Mouse (Mus musculus): ENCODE measurements around the gene Hormad2. TPM values are rescaled to one million over a fixed set of nuclear protein-coding genes. Genes with fewer than 3 reads are reported as not detected.

The Hormad2 gene
- not detected for total RNA-seq (2021)
- long read RNA-seq, result 0 reads

DNA sequence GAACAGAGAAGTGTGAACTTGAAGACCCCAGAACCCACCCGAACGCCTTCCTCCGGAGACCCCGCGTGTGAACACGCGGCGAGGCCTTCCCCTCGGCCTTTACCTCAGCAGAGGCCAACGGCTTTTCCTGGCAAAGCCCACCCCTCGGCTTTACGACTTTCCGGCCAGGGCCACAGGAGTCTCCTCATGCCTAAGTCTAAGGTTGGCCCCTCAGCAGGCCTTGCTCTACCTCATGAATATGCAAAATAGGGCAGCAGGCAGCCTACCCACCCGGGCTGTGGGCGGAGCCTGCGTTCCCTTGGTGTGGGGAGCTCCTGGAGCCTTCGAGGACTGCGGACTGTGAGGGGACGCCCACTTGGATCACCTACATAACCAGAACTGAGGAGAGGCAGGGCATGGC is at the start of gene Hormad2:
Gene Hormad2 (minus strand): TSS at position 128 of the 400 bp plus-strand sequence.
- no peak for DNase-seq (ENCODE audit: low spot score in 2 of 2)

DNA sequence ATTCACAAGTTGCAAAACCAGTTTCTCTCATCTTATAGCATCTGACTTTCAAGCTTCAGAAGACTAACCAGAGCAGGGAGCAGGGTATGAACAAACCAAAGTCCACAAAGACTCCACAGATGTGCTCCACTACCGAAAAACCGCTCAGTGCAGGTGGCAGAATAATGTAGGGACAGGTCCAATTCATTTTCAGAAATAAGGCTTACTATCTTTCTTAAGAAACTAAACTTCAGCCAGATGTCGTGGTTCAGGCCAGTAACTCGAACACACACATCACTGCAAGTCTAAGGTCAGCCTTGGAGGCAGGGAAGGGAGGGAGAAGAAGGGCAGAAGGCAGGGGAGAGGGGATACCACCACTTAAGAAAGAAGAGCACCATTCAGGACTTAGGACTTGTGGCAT is 48.3 kb upstream of the Hormad2 start:
- DNase-seq (ENCODE audit: low spot score in 2 of 2), result no peak

DNA sequence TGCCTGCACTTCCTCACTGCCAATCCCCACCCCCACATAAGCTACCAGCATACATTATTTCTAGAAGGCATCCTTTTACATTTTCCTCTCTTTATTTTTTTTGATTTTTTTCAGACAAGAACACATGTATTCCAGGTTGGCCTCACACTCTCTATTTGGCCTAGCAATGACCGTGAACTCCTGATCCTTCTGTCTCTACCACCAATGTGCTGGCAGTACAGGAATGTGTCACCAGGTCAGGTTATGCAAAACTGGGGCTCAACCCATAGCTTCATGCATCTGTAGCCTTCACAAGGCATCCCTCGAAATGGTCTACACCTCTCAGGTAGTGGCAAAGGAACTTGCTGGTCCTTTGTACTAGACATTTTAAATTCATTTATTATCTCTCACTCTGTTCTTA is 47.9 kb upstream of the Hormad2 start:
- DNase-seq (ENCODE audit: low spot score in 2 of 2), result no peak

DNA sequence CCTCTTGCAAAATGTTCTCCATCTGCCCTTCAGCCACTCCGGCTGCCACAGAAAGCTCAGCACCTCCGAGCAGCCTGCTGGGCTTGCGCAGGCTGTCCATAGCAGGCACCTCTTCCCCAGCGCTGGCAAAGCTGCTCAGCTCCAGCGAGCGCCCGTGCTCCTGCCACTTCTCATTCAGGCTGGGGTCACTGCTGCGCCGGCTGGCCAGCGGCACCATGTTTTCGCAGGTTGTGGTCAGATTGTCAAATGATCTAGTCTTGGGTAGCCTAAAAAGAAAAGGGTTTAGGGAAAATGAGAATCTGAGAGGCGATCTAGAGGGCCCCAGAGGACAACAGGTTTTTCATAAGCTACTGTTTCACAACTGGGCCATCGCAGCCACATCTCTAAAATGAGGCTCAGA is 47.5 kb upstream of the Hormad2 start:
- DNase-seq (ENCODE audit: low spot score in 2 of 2), result no peak

DNA sequence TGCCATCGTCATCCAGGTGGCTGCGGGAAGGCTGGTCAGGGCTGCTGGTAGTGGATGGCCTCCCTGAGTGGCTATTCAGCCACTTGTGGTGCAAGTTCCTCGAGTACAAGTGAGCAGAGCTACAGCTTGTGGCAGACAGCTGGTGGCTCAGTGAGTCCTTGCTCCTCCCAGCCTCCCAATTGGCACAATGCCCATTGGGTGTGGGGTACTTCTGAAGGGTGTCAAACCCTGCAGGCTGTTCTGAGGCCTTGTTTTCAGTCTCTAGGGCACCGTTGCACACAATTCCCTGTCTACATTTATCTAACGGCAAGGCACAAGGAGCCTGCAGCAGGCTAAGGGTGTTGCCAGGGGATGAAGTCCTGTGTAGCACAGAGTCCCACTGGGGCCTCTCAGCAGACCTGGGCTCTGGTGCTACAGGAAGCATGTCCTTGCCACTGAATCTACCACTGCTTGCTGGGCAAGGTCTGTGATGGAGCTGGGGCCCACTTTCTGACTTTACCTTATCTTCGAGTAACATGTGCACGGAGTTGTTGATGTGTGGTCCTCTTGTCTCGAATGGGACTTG is 46.6 kb upstream of the Hormad2 start:
- DNase-seq (ENCODE audit: low spot score in 2 of 2), result peak in 1 of 2 experiments; percentile 35

DNA sequence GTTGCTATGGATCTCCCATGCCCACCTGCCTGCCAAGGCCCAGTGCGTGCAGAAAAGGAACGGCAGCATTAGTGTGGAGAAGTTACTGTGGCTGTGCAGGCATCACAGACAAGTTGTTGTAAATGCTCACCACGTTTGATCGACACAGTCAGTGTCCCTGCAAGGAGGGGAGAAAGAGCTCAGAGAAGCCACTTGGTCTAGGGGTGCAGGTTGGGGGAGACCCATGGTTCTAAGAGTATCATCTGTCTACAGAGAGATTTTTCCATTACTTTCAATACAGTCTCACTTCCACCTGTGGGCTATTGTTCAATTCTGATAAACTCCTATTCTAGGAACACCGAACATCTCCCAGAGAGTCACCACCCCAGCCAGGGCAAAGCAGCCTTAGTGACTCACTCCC is 43.6 kb upstream of the Hormad2 start:
- no peak for DNase-seq (ENCODE audit: low spot score in 2 of 2)

DNA sequence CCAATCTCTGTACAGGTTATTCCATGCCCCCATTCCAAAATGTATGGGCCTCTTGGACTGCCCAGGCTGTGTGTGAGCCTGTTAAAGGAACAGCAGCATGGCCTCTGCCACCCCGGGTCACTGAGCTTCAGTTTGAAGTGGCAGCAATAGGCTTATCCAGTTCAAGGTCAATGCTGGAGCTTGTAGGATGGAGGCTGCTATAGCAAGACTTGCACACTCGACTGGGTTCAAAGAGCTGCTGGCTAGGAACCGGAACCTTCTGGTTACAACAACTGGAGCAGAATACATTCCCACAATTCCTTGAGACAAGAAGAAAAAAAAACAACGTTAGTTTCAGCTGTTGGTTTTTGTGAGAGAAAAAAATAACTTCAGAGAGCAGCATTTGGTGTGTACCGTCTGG is 41.7 kb upstream of the Hormad2 start:
- DNase-seq (ENCODE audit: low spot score in 2 of 2), result no peak

DNA sequence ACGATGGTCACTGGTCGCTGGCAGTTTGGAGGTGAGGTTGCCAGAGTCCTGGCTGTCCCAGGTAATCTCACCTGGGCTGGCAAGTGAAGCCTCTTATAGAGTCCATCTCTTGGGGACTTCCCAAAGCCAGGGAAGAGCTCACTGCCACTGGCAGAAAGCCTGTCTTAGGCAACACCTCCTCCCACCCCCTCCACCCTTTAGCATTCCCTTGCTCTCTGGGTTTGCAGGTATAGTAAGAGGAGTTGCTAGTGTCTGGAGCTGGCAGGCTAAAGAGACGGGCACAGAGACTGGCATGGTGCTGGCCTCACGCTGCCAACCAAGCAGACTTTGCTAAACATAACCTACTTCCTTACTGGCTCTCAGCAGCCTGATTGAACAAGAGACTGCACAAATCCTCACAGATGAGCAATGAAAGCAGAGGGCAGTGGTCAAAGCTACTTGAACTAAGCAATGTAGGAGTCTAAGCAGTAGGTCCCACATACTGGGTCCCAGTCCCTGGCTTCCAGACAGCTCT is 35.3 kb upstream of the Hormad2 start:
- DNase-seq (ENCODE audit: low spot score in 2 of 2), result no peak

DNA sequence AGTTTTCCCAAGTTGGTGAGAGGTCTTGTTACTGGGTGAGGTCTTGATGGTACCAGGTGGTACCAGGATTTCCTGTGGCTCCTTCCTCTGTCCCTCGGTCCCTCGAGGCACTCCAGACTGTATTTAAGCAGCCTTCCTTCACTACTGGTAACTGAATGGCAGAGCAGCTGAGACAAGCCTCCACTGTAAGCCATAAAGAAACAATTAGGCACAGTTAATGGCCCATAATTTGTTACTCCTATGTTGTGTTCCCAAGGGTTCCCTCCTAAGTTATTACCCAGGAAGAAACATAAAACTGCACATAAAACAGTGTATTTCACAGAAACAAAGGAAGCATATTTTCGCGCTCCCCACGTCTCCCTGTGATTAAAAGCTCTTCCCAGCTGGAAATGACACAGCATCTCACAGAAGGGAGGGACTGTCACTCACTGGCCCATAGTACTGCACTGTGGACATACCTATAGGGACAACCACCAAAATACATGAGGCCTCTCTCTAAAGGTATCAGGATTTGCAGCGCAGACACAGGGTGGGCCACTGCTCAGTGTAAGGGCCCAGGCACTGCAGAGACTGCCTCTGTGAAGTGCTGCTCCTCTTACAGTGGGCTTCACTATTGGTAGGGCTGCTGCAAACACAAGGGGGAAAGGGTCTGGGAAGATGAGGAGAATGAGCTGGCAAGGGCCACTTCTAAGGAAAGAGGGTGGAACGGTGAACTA is 31.7 kb upstream of the Hormad2 start:
- no peak for DNase-seq (ENCODE audit: low spot score in 2 of 2)

DNA sequence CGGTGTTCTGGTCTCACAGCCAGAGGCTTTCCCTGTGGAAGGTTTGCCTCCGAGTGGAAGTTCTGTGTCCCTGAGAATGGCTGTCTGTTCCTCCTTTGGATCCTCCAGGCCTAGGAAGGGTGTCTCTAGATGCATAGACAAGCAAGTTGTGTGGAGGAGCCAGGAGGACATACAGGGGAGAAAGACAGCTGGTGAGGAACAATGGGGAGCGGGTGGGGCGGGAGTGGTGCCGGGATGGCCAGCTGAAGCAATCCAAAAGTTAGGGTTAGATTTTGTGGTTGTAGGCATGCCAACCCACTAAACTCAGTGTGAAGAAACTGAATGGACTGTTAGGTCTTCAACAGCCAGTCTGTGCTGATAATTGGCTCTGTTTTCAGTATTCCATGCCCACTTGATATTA is 30.8 kb upstream of the Hormad2 start:
- DNase-seq (ENCODE audit: low spot score in 2 of 2), result no peak

DNA sequence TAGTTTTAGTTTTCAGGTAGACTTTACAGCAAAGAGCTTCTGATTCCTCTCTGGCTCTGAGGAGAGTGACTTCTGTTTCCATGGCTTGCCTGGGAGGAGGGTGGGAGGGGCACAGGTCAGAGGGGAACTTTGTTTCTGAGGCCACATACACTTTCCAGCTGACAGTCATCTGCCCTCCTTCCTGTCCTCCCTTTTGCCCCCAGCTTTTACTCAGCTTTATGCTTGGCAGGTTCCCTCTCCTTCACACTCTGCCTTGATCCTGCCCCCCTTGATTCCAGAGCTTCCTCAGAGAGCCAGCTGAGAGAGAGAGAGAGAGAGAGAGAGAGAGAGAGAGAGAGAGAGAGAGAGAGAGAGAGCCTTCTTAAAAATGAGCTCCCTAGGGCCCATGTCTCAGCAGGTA is 30.3 kb upstream of the Hormad2 start:
- DNase-seq (ENCODE audit: low spot score in 2 of 2), result no peak

DNA sequence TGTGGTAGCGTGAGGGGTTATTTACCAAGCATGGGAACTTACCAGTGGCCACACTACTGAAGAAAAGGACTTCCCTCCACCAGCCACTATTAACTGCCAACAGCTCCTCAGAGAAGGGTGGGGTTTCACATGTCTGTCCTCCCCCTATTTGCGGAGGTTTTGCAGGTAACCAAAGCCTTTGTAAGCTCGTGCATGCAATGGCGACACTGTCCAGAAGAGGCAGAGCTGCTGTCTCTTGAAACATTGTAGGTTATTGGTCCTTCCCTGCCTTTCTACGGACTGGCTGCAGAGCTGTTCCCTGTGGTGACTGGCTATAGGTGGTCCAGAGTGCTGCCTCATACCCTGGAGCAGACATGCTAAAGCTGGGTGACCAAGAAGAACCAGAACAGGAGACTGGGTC is 28.2 kb upstream of the Hormad2 start:
- DNase-seq (ENCODE audit: low spot score in 2 of 2), result no peak

DNA sequence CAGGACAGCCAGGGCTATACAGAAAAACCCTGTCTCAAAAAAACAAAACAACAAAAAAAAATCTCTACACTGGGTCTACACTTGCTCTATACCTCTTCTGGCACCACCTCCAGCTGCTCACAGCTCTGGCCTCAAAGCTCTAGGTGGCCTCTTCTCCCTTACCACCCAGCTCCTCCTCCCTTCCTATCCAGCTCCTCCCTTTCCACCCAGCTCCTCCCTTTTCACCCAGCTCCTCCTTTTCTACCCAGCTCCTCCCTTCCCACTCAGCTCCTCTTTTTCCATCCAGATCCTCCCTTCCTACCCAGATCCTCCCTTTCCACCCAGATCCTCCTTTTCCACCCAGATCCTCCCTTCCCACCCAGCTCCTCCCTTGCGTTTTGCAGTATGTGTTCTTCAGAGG is 26.5 kb upstream of the Hormad2 start:
- DNase-seq (ENCODE audit: low spot score in 2 of 2), result no peak

DNA sequence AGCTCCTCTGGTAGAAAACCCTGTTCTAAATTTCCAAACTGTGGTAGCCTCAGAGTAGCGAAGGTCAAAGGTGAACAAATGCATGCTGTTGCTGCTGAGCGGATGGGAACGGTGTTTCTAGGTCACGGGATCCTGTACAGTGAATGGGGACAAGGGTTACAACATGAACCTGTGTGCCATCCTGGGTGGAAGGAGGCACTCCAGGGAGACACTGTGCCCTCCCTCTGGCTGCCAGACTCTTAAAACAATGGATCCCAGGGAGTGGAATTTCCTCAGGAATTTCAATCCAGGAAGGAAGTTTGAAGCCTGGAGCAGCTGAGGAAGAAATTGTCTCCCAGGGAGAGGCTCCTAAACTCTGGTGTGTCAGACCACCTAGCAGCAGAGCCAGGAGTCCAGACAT is 25.3 kb upstream of the Hormad2 start:
- DNase-seq (ENCODE audit: low spot score in 2 of 2), result no peak

DNA sequence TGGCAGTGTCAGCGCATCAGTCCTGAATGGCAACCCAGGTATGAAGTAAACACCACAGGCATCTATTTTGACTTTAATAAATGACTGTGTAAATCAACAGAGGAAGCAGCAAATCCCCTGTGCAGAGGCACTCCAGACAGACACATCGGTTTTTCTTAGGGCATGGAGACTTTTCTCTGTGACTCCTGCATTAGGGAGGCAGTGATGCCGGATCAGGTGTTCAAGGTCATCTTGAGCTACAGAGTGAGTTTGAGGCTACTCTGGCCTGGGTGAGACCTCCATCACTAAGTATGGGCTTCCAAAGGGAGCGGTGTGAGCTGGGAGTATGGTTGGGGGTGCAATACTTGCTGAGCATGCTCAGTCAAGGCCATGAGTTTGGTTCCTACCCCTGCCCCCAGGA is 23.7 kb upstream of the Hormad2 start:
- no peak for DNase-seq (ENCODE audit: low spot score in 2 of 2)

DNA sequence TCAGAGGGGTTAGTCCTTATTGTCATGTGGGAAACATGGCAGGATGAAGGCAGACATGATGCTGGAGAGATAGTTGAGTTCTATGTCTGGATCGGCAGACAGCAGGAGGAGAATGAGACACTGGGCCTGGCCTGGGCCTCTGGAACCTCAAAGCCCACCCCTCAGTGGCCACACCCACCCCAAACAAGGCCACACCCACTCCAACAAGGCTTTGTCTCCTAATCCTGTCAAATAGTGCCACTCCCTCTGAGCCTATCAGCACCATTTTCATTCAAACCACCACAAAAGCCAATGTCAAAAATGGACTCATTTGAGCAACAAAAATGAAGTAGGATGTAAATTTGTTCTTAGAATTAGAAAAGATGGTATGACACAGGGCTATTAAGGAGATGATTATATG is 23.3 kb upstream of the Hormad2 start:
- no peak for DNase-seq (ENCODE audit: low spot score in 2 of 2)

DNA sequence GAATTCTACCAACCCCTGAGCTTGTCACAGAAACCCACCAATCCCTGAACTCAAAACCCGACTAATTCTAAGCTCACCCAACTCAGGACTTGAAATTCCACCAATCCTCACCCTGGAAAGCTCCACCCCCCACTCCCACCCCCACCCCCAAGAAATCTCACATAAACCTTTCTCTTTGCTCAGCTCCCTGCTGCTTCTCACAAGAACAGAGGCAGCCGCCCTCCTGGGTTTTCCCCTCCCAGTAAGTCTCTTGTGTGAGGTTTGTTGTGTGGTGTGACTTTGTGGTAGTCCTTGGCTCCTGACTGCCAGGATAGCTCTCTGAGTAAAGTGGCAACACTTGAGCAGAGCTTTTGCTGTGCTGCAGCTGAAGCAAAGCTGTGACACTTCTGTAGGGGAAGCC is 22.0 kb upstream of the Hormad2 start:
- DNase-seq (ENCODE audit: low spot score in 2 of 2), result no peak

DNA sequence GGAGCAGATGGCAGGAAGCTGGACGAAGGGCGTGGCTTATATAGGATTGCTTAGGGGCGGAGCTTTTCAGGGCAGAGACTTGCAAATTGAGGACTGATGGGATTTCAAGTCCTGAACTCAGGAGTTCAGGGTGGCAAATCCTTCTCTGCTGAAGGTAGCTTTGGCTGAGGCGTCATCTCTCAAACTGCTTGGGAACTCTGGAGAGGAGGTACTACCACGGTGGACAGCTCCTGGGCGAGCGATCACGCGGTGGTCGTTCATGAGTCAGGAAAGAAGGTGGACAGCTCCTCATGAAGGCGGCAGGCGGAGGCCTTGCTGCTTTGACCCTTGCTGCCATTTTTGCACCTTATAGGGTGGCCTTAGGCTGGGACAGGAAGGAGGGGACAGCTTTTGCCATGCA is 20.2 kb upstream of the Hormad2 start:
- DNase-seq (ENCODE audit: low spot score in 2 of 2), result no peak

DNA sequence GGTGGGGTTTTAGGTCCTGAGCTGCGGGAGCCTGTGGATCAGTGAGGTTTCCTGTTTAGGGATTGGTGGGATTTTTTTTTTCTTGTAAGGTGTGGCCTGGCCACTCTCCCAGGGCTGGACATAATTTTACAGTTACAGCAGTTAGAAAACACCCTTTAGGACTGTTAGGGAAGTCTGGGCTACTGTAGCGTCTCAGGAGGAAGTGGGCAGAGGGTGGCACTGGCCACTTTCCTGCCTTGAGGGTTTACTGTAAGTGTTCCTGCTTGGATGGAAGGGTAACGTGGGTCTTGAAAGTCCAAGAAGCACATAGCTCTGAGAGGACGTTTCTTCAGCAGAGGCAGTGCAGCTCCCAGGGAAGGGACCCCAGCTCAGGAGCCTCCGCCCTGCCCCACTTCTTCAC is 19.7 kb upstream of the Hormad2 start:
- DNase-seq (ENCODE audit: low spot score in 2 of 2), result no peak

DNA sequence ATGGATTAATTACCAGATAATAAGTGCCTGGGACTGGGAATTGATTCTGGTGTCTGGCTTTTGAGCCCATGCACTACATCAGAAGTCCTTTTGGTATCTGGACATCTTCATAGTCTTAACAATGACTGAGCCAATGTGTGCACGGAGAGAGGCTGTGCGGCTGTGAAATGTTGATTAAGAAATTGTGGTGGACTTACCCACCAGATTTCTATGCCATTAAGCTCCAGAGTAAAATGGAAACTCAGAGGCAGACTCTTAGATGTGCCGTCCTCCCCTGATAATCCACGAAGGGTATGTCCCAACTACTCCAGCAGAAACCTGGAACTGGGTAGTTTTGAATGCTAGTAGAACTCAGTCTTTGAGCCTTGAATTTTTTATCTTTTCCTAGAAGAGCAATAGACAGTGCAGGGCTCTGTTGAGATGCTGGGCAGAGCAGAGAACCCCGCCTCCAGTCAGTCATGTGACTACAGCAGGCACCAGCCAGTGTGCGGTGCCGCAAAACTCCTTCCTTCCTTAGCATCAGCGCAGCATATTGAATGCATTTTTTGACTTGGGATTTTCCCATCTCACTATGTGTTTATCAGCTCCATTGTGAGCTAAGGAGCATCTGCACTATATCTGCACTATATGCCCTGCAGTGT is 14.1 kb upstream of the Hormad2 start:
- DNase-seq (ENCODE audit: low spot score in 2 of 2), result no peak

DNA sequence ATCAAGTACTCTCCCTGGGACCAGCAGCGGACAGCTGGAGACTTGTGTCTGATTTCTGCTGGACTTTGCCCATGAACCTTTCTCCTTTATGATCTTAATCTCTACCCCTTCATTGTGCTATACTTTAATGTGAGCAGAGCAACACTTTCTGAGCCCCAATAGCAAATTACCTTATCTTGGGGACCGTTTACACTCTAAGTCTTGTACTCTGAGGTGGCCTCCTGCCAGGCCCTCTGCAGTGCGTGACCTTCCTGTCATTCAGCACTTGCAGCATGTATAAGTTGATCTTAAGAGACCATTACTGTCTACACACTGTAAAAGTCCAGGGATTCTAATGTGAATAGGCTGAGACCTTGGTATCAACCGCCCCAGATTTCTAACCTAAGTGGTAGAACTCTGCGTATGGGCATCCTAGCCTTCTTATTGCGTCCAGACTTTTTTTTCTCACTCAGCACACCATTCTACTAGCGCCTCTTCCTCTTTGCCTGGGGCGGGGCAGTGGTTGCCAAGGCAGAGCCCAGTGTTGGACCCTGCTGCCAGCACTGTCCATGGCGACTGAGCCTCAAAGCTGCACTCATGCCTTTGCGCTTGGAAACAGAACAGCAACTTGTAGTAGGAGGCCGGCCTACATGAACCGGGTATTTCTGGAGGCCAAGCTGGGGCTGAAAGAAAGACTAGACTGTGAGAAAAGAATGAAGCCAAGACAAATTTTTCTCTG is 11.7 kb upstream of the Hormad2 start:
- no peak for DNase-seq (ENCODE audit: low spot score in 2 of 2)

DNA sequence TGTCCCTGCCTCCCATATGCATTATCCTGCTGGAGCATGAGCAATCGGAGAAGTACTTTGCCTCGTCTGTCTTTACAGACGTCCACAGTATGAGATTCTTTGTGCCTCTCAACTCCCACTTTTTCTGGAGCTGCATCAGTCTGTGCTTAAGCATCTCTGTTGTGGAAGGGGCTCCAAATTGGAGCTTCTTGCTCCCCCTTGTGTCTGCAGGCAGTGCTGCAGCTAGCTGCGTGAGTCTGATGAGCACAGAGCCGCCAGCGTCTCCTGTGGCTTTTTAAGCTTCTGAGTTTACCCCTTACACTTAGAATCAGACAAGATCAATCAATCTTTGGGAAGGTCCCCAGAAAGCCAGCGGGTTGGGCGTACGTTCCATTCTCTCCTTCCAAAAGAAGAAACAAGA is 10.2 kb upstream of the Hormad2 start:
- peak; percentile 52 to 78 for DNase-seq (ENCODE audit: low spot score in 2 of 2)

Measured in layer of hippocampus, adult 18-20 months (tissue).